Mouse (Mus musculus) midbrain, embryonic 13.5 days (tissue): ENCODE measurements around the gene Hnrnpul2. TPM values are rescaled to one million over a fixed set of nuclear protein-coding genes. Genes with fewer than 3 reads are reported as not detected.

Source experiments
- ATAC-seq: fragments of 200-750 bp; cut with Nextera tagmentation; 2 replicates; pipeline ENCODE4 v1.8.0; 2017; ENCODE audit warnings: mild to moderate bottlenecking, moderate TSS enrichment, moderate library complexity
- H3K27ac ChIP-seq: fragments of 300-500 bp; sonication (generic); 2 replicates; pipeline ENCODE4 v1.5.1; 2015; ENCODE audit warnings: inconsistent platforms, mild to moderate bottlenecking, moderate library complexity
- H3K27me3 ChIP-seq: fragments of 300-500 bp; sonication (generic); 2 replicates; pipeline ENCODE4 v1.6.1; 2015; ENCODE audit warnings: mild to moderate bottlenecking, inconsistent platforms
- H3K36me3 ChIP-seq: fragments of 300-500 bp; sonication (generic); 2 replicates; pipeline ENCODE4 v1.6.1; 2015; ENCODE audit warnings: mild to moderate bottlenecking, inconsistent platforms
- H3K4me1 ChIP-seq: fragments of 300-500 bp; sonication (generic); replicated peaks from 2 replicates; pipeline ENCODE4 v1.6.1; 2015; ENCODE audit warnings: inconsistent platforms
- H3K4me2 ChIP-seq: fragments of 300-500 bp; sonication (generic); replicated peaks from 2 replicates; pipeline ENCODE4 v1.6.1; 2015; ENCODE audit warnings: moderate library complexity, mild to moderate bottlenecking, inconsistent platforms
- H3K4me3 ChIP-seq: fragments of 300-500 bp; sonication (generic); replicated peaks from 2 replicates; pipeline ENCODE4 v1.5.1; 2015; ENCODE audit warnings: mild to moderate bottlenecking, inconsistent platforms
- H3K9ac ChIP-seq: fragments of 300-500 bp; sonication (generic); replicated peaks from 2 replicates; pipeline ENCODE4 v1.6.1; 2015; ENCODE audit warnings: mild to moderate bottlenecking, inconsistent platforms
- H3K9me3 ChIP-seq: fragments of 300-500 bp; sonication (generic); 2 replicates; pipeline ENCODE4 v1.6.1; 2016; ENCODE audit warnings: mild to moderate bottlenecking, inconsistent platforms
- WGBS: fragments of 180-500 bp; shearing (Covaris S2); methylation state at CpG from one replicate; pipeline ENCODE4 v1.1.7; 2015; 5-methylcytosine and 5-hydroxymethylcytosine counted together
- polyA plus RNA-seq: library from polyadenylated mRNA; unstranded; fragments of >200 nt; fragmentation: Nextera tagmentation; extraction: Ambion mirVana; gene quantifications from 2 replicates; pipeline ENCODE4 v1.2.1, GENCODE M21; 2015

Hnrnpul2 gene
- polyA plus RNA-seq, 1 experiment from 2014 or later, result 6.1 TPM

DNA sequence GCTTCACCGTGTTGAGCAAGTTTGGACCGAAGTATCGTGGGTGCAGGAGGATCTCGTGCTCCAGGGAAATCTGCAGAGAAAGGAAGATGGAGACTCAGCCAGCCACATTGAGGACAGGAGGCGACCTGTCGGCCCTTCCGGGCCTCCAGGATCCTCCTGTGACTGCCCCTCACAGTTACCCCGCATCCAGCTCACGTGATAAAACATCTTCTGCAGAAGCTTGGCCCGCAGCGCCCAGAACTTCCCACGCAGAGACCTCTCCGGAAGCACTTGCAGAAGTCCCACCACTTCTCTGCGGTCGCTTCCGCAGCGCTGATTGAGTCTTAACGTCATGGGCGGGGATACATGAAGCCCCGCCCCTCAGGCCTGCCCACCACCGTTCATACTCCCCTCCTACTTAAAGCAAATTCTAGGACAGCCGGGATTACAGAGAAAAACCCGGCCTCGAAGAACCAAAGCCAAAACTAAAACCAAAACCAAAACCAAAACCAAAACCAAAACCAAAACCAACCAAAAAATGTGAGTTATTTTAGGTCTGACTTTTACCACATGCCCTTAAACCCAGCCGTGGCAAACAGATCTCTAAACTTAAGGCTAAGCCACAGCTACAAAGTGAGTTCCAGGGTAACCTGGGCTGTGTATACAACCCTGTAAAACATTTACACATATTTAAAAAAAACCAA, 21.4 kb upstream of the Hnrnpul2 start, which contains the start of gene Polr2g:
Gene Polr2g, minus strand, starts transcription at position 314 of the 683 bp plus-strand sequence.
- Histone ChIP-seq H3K27me3 (no peaks in the 10 kb centered on the region), H3K4me1 (peaks cover 27% of the 10 kb centered on the region), H3K4me3 (peak within 1 kb of the TSS; percentile 86), H3K4me2 (peak within 1 kb of the TSS; percentile 75), H3K9ac (peak within 1 kb of the TSS; percentile 83), H3K36me3 (peaks cover 23% of the 10 kb centered on the region), H3K27ac (peak within 1 kb of the TSS; percentile 55), H3K9me3 (no peaks in the 10 kb centered on the region)
- peak; percentile 56 for ATAC-seq
- 2% methylated on average over 25 of the region's 25 CpGs for WGBS

DNA sequence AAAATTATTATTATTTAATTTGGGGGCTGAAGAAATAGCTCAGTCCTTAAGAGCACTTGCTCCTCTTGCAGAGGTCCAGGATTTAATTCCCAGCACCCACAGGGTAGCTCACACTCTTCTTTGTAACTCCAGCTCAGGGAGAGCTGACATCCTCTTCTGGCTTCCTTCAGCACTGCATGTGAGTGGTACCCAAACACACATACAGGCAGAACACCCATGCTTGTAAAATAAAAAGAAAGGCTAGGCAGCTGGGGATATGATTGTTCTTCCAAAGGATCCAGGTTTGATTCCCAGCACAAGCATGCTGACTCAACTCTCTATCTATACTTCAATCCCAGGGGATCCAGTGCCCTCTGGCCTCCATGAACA, 20.9 kb upstream of the Hnrnpul2 start:
- H3K9me3 ChIP-seq, result no peaks in the 10 kb centered on the region
- H3K9ac ChIP-seq, result no peak overlapping the region
- H3K4me3 ChIP-seq, result peak overlapping the region; percentile 86
- H3K27me3 ChIP-seq, result no peaks in the 10 kb centered on the region
- peak overlapping the region; percentile 75; the same call in 1 of the 2 replicates for H3K4me2 ChIP-seq
- no peak for ATAC-seq
- H3K4me1 ChIP-seq, result peaks cover 32% of the 10 kb centered on the region
- peaks cover 20% of the 10 kb centered on the region for H3K36me3 ChIP-seq
- no peak overlapping the region for H3K27ac ChIP-seq

DNA sequence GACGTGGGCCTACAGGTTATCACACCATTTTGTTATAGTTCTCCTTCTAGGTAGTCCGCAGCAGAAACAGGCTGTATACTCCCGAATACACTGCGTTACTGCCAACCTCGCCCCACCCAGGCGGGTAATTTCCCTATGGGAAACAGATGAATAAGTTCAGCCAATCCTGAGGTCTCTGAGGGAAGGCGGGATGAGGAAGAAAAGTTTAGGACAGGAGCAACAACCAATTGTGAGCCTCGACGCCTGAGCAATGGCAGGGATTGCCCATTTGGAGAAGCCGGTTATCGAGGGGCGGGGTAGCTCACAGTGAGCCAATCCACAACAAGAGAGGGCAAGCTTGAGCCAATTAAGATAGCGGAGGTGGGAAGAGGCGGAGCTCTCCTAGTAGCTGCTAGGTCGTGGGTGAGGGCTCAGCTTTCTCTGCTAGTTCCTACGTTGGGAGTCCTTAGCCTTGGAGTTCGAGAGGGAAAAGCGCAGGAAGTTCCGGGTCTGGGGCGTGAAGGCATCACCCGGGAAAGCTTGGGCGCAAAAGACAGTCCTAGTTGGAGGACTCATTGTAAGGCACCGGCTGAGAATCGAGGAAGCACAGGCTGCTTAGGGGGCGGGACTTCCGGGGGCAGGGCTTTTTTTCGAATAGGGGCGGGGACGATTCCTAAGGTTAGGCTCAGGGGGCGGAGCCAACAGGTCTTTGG, 17.5 kb upstream of the Hnrnpul2 start, which contains the start of gene Zbtb3:
Gene Zbtb3, plus strand, starts transcription at position 426 of the 692 bp plus-strand sequence.
- Histone ChIP-seq H3K27ac (peak within 1 kb of the TSS; percentile 90), H3K9me3 (no peaks in the 10 kb centered on the region), H3K27me3 (no peaks in the 10 kb centered on the region), H3K9ac (peak within 1 kb of the TSS; percentile 71), H3K36me3 (peaks cover 30% of the 10 kb centered on the region), H3K4me1 (peaks cover 34% of the 10 kb centered on the region), H3K4me3 (peak within 1 kb of the TSS; percentile 60), H3K4me2 (peak within 1 kb of the TSS; percentile 62)
- under 1% methylated on average over 30 of the region's 30 CpGs for WGBS
- peak; percentile 98 for ATAC-seq

DNA sequence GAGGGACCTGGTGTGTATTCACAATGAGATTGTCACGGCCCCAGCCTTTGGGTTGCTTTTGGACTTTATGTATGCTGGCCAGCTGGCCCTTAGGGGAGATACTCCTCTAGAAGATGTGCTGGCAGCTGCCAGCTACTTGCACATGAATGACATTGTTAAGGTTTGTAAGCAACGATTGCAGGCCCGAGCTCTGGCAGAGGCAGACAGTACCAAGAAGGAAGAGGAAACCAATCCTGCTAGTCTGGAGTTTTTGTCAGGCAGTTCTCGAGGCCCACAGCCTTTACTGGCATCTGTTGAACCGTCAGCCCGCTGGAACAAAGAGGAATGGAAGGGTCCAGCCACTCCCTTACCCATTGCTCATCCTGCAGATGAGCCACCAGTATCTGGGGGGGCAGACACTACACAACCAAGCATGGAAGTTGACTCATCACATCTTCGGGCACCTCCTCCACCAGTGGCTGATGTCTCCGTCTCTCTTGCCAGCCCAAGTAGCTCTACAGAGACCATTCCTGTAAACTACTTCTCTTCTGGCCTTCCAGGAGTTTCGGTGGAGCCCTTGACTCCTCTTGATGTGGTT, 16.5 kb upstream of the Hnrnpul2 start:
- no peaks in the 10 kb centered on the region for H3K9me3 ChIP-seq
- H3K27me3 ChIP-seq, result no peaks in the 10 kb centered on the region
- H3K36me3 ChIP-seq, result peaks cover 39% of the 10 kb centered on the region
- peaks cover 28% of the 10 kb centered on the region for H3K4me1 ChIP-seq
- 89% methylated on average over 9 of the region's 9 CpGs for WGBS
- H3K27ac ChIP-seq, result peak overlapping the region; percentile 64; the same call in 1 of the 2 replicates
- no peak for ATAC-seq
- peak overlapping the region; percentile 60 for H3K4me3 ChIP-seq
- H3K9ac ChIP-seq, result peak overlapping the region; percentile 71; the same call in 1 of the 2 replicates
- H3K4me2 ChIP-seq, result peak overlapping the region; percentile 62

DNA sequence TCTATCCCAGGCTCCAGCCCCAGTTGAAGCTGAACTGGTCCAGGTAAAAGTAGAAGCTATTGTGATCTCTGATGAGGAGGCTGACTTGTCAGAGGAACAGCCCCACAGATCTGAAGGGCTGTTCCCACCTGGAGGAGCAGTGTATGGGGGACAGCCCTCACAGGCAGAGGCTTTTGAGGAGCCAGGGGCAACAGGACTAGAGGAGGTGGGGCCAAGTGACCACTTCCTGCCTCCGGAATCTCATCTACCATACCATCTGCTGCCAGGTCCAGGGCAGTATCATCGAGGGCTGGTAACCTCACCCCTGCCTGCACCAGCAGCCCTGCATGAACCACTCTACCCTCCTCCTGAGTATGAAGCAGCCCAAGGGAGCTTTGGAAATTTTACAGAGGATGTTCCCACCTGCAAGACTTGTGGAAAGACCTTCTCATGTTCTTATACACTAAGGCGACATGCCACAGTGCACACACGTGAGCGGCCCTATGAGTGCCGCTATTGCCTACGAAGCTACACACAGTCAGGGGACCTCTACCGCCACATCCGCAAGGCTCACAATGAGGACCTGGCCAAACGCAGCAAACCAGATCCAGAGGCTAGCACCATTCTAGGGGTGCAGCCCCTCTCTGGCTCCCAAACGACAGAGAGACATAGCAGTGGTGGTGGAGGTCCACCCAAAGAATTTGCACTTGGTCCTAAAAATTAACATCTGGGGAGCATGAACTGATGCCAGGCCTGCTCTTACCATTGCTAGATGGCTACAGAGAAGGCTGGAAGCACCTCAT, 15.7 kb upstream of the Hnrnpul2 start:
- no peak for ATAC-seq
- WGBS, result 92% methylated on average over 11 of the region's 11 CpGs
- Histone ChIP-seq H3K9me3 (no peaks in the 10 kb centered on the region), H3K9ac (no peak overlapping the region), H3K4me1 (peaks cover 24% of the 10 kb centered on the region), H3K4me2 (no peak overlapping the region), H3K27ac (no peak overlapping the region), H3K27me3 (no peaks in the 10 kb centered on the region), H3K4me3 (no peak overlapping the region), H3K36me3 (peaks cover 45% of the 10 kb centered on the region)

DNA sequence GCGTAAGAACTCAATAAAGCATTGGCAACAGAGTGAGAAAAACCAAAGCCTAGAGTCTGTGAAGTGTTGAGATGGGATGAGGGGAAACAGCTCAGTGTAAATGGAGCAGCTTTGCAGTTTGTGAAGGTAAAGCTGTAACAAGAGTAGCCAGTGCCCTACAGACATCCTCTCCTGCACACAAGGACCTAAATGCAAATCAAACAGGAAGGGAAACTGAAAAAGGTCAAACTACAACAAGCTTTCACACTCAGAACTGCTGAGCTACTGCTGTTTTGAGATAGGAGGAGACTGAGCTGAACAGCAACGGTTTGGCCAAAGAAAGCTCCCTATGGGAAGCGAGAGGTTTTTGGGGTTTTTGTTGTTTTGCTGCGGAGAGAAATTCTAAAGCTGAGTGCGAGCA, 13.0 kb upstream of the Hnrnpul2 start:
- Histone ChIP-seq H3K4me3 (no peak overlapping the region), H3K36me3 (peaks cover 66% of the 10 kb centered on the region), H3K27me3 (no peaks in the 10 kb centered on the region), H3K9me3 (no peaks in the 10 kb centered on the region), H3K4me2 (no peak overlapping the region), H3K9ac (no peak overlapping the region; the same call in 1 of the 2 replicates), H3K4me1 (peaks cover 20% of the 10 kb centered on the region), H3K27ac (no peak overlapping the region)
- no peak for ATAC-seq
- WGBS, result 93% methylated on average over 5 of the region's 5 CpGs

DNA sequence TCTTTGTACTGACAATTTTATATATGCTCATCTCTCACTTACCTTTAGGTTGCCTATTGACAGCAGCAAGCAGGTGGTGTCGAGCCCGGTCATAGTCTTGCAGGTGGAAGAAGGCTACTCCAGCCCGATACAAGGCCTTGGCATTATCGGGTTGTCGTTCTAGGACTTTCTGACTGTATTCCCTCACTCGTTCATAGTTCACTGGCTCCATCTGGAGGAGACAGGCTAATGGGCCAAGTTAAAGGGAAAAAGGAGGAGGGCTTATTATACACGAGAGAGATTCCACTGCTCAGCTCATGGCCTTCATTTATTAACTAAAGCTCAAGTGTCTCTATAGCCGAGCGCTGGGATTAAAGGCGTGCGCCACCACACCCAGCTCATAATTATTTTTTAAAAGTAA, 4.0 kb upstream of the Hnrnpul2 start:
- no peaks in the 10 kb centered on the region for H3K9me3 ChIP-seq
- H3K4me3 ChIP-seq, result no peak overlapping the region
- peak overlapping the region; percentile 14; the same call in 1 of the 2 replicates for H3K4me2 ChIP-seq
- ATAC-seq, result no peak
- H3K27me3 ChIP-seq, result no peaks in the 10 kb centered on the region
- H3K27ac ChIP-seq, result no peak overlapping the region
- WGBS, result 84% methylated on average over 11 of the region's 11 CpGs
- peaks cover 43% of the 10 kb centered on the region for H3K36me3 ChIP-seq
- peak overlapping the region; percentile 17 for H3K9ac ChIP-seq
- H3K4me1 ChIP-seq, result peaks cover 39% of the 10 kb centered on the region

DNA sequence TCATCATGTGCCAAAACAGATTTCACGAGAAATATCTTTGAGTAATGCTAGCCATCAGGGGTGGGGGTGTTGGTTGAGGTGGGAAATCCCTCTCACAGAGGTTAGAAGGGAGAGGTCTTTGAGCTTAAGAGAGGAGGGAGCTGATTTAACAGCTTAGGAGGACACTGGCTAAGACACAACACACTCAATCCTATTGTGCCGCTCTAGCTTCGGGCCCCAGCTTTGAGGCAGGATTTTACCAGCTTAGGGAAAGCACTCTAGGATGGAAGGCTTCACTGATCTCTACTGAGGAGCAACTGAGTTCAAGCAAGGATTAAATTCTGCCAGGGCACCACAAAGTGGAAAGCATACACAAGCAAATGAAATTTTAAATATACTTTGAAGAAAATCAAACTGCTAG, 2.8 kb upstream of the Hnrnpul2 start:
- no peak for ATAC-seq
- H3K27ac ChIP-seq, result no peak overlapping the region
- peaks cover 49% of the 10 kb centered on the region for H3K4me1 ChIP-seq
- H3K27me3 ChIP-seq, result no peaks in the 10 kb centered on the region
- peak overlapping the region; percentile 9 for H3K4me3 ChIP-seq
- peaks cover 33% of the 10 kb centered on the region for H3K36me3 ChIP-seq
- no peaks in the 10 kb centered on the region for H3K9me3 ChIP-seq
- WGBS, result 40% methylated on average over 3 of the region's 3 CpGs
- peak overlapping the region; percentile 50 for H3K9ac ChIP-seq
- H3K4me2 ChIP-seq, result peak overlapping the region; percentile 26

DNA sequence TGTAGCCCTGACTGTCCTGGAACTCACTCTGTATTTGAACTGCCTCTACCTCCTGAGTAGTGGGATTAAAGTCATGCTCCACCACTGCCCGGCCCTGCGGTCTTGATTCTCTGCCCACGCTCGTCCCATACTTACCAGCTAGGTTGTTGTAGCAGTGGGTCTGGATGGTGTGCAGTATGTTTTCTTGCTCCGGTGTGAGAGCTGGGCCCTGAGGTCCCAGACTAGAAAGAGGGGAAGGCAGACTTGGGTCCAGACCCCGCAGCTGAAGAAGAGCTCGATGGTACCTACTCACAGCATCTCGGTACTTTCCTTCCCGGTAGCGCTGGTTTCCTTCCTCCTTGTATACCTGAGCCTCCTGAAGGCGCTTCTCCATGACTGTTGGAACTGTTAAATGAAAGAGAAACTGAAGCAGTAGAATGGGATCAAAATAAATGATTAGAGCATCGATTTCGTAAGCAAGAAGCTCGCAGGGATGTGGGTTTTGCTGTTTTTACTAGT, 1.5 kb upstream of the Hnrnpul2 start:
- no peaks in the 10 kb centered on the region for H3K9me3 ChIP-seq
- H3K4me3 ChIP-seq, result peak overlapping the region; percentile 81
- H3K36me3 ChIP-seq, result peaks cover 28% of the 10 kb centered on the region
- peak overlapping the region; percentile 84 for H3K9ac ChIP-seq
- WGBS, result 31% methylated on average over 14 of the region's 14 CpGs
- H3K27ac ChIP-seq, result peak overlapping the region; percentile 96
- no peak for ATAC-seq
- peaks cover 62% of the 10 kb centered on the region for H3K4me1 ChIP-seq
- H3K27me3 ChIP-seq, result no peaks in the 10 kb centered on the region
- peak overlapping the region; percentile 98 for H3K4me2 ChIP-seq

DNA sequence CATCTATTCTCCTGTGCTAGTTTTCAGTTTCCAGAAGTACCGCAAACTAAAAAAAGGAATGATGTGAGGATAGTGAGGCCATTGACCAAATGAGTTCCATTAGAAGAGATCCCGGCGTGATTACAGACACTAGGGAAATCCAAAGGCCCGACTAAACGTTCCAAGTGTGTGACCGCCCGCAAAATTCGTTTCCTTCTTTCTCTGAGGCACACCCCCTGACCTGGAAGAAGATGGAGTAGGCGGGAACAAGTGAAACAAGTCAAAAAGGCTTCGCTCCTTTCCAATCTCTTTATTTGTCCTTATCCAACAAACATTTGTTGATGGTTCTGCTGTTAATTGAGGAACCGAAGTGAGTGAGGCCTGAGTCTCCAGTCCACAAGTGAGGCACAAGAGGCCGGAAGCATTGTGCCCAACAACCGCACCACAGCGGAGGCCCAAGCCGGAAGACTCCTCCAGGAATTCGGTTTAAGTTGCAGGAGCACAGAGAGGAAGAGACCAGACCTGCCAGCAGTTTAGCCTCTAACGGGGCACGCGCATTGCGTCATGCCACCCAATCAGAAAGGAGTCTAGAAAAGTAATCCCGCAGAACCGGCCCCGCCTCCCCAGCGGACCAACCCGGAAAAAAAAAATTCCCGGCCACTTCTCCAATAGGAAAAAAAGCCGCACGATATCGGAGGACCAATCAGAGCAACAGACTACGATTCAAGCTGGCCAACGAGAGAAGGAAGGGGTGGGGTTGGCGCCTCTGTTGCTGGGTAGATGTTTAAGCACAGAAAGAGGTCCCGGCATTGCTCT, 812 bp upstream of the Hnrnpul2 start, which contains the start of gene Ttc9c:
Gene Ttc9c, minus strand, starts transcription at position 533 of the 795 bp plus-strand sequence.
- H3K27me3 ChIP-seq, result no peaks in the 10 kb centered on the region
- H3K9ac ChIP-seq, result peak within 1 kb of the TSS; percentile 93
- peak within 1 kb of the TSS; percentile 96 for H3K27ac ChIP-seq
- under 1% methylated on average over 33 of the region's 33 CpGs for WGBS
- H3K4me1 ChIP-seq, result peaks cover 62% of the 10 kb centered on the region
- H3K4me3 ChIP-seq, result peak within 1 kb of the TSS; percentile 81
- peaks cover 30% of the 10 kb centered on the region for H3K36me3 ChIP-seq
- H3K9me3 ChIP-seq, result no peaks in the 10 kb centered on the region
- peak; percentile 95 for ATAC-seq
- H3K4me2 ChIP-seq, result peak within 1 kb of the TSS; percentile 98
